Mouse (Mus musculus) brain, adult 10 weeks (tissue): ENCODE data around the gene Ksr1. TPM values are rescaled to one million over a fixed set of nuclear protein-coding genes. Genes with fewer than 3 reads are reported as not detected.

Experiments
- polyA plus RNA-seq: library from polyadenylated mRNA; stranded (reverse); fragments of 350-450 nt; fragmentation: Illumina TruSeq; extraction: RNeasy Lipid Tissue Mini Kit (QIAGEN cat#74804); gene quantifications from one replicate; pipeline ENCODE4 v1.2.3, GENCODE M21; 2015; ENCODE audit warnings: low read depth, low replicate concordance

Gene Ksr1
- 31.1 TPM for polyA plus RNA-seq

GRCm38 (mm10) chr11:79146331-79146767 lies at the start of gene Ksr1:
Ksr1 (minus strand) TSS chr11:79146407.

GRCm38 (mm10) chr11:78984483-78985177 lies 161.6 kb downstream of the Ksr1 start, which contains the start of gene Lgals9:
Lgals9 (minus strand) TSS chr11:78984946.

Other genes starting within 250 kb of the Ksr1 start
- gene Nos2, start 225.6 kb downstream of the Ksr1 start, polyA plus RNA-seq = 0.19 TPM
- gene Lgals9, start 161.5 kb downstream of the Ksr1 start, polyA plus RNA-seq = 12.7 TPM
- gene Wsb1, start 108.3 kb upstream of the Ksr1 start, polyA plus RNA-seq = 144 TPM
- not detected for gene Gm9964, start 150.5 kb upstream of the Ksr1 start, polyA plus RNA-seq
- gene Nf1, start 193.3 kb upstream of the Ksr1 start, polyA plus RNA-seq = 31.1 TPM